Mouse (Mus musculus): Measurements from ENCODE around the gene Eef2.

Gene Eef2

GRCm38 (mm10) chr10:81179451-81180342, 3.3 kb downstream of the Eef2 start:
- peak in 1 of 2 experiments; percentile 57 for DNase-seq (ENCODE audit: inconsistent age in 2 of 2, low spot score in 1 of 2)

GRCm38 (mm10) chr10:81180946-81181345, 4.5 kb downstream of the Eef2 start:
- DNase-seq (ENCODE audit: inconsistent age in 2 of 2, low spot score in 1 of 2), result peak in 1 of 2 experiments; percentile 66

- DNase-seq (ENCODE audit: inconsistent age in 2 of 2, low spot score in 1 of 2), result peak; percentile 45 to 65
Measured at GRCm38 (mm10) chr10:81181860-81182259, 5.4 kb downstream of the Eef2 start.

GRCm38 (mm10) chr10:81182336-81183333, 6.2 kb downstream of the Eef2 start, which contains the start of gene Dapk3:
Dapk3 (plus strand) TSS chr10:81183005.
- DNase-seq (ENCODE audit: inconsistent age in 2 of 2, low spot score in 1 of 2), result peak; percentile 98 to 99

GRCm38 (mm10) chr10:81183805-81184204, 7.4 kb downstream of the Eef2 start, which contains the start of gene 4930442H23Rik:
4930442H23Rik (minus strand) TSS chr10:81183849.
- DNase-seq (ENCODE audit: inconsistent age in 2 of 2, low spot score in 1 of 2), result peak in 1 of 2 experiments; percentile 53

GRCm38 (mm10) chr10:81184765-81185164, 8.3 kb downstream of the Eef2 start:
- peak in 1 of 2 experiments; percentile 43 for DNase-seq (ENCODE audit: inconsistent age in 2 of 2, low spot score in 1 of 2)

GRCm38 (mm10) chr10:81187161-81187560, 10.7 kb downstream of the Eef2 start:
- DNase-seq (ENCODE audit: inconsistent age in 2 of 2, low spot score in 1 of 2), result no peak

- peak in 1 of 2 experiments; percentile 30 for DNase-seq (ENCODE audit: inconsistent age in 2 of 2, low spot score in 1 of 2)
Measured at GRCm38 (mm10) chr10:81189821-81190220, 13.4 kb downstream of the Eef2 start.

GRCm38 (mm10) chr10:81190236-81190911, 13.9 kb downstream of the Eef2 start:
- peak in 1 of 2 experiments; percentile 61 for DNase-seq (ENCODE audit: inconsistent age in 2 of 2, low spot score in 1 of 2)

- peak in 1 of 2 experiments; percentile 57 for DNase-seq (ENCODE audit: inconsistent age in 2 of 2, low spot score in 1 of 2)
Measured at GRCm38 (mm10) chr10:81190912-81191321, 14.5 kb downstream of the Eef2 start.

- no peak for DNase-seq (ENCODE audit: inconsistent age in 2 of 2, low spot score in 1 of 2)
Measured at GRCm38 (mm10) chr10:81191342-81191982, 15.0 kb downstream of the Eef2 start.

- DNase-seq (ENCODE audit: inconsistent age in 2 of 2, low spot score in 1 of 2), result peak; percentile 92 to 95
Measured at GRCm38 (mm10) chr10:81192270-81192967, 16.0 kb downstream of the Eef2 start.

GRCm38 (mm10) chr10:81192968-81193501, 16.6 kb downstream of the Eef2 start:
- peak in 1 of 2 experiments; percentile 78 for DNase-seq (ENCODE audit: inconsistent age in 2 of 2, low spot score in 1 of 2)

GRCm38 (mm10) chr10:81193991-81194774, 17.8 kb downstream of the Eef2 start:
- DNase-seq (ENCODE audit: inconsistent age in 2 of 2, low spot score in 1 of 2), result peak in 1 of 2 experiments; percentile 65

- peak in 1 of 2 experiments; percentile 32 for DNase-seq (ENCODE audit: inconsistent age in 2 of 2, low spot score in 1 of 2)
Measured at GRCm38 (mm10) chr10:81195300-81195699, 18.9 kb downstream of the Eef2 start.

GRCm38 (mm10) chr10:81196470-81197065, 20.1 kb downstream of the Eef2 start:
- no peak for DNase-seq (ENCODE audit: inconsistent age in 2 of 2, low spot score in 1 of 2)

GRCm38 (mm10) chr10:81197305-81197704, 20.9 kb downstream of the Eef2 start:
- no peak for DNase-seq (ENCODE audit: inconsistent age in 2 of 2, low spot score in 1 of 2)

- peak; percentile 40 to 85 for DNase-seq (ENCODE audit: inconsistent age in 2 of 2, low spot score in 1 of 2)
Measured at GRCm38 (mm10) chr10:81198230-81198629, 21.8 kb downstream of the Eef2 start.

All from adrenal gland, adult (tissue).